Mouse (Mus musculus) left cerebral cortex, postnatal 25 days (tissue): ENCODE data around the gene Scaper. TPM values are rescaled to one million over a fixed set of nuclear protein-coding genes. Genes with fewer than 3 reads are reported as not detected.

Experiments
- total RNA-seq, 2 experiments: library from RNA; stranded (reverse); gene quantifications; 2 replicates each; pipeline ENCODE4 v1.2.3; 2021

Gene Scaper
- total RNA-seq, 2 experiments from 2014 or later = 30.1 to 30.9 TPM

Other genes with a start within 250 kb of the Scaper start
- not detected for gene 4930563M21Rik, start 72.4 kb upstream of the Scaper start, total RNA-seq
- gene Rcn2, start 103.7 kb upstream of the Scaper start, total RNA-seq = 100 to 1,000 TPM; 109 to 112 TPM
- gene Pstpip1, start 151.8 kb upstream of the Scaper start, total RNA-seq = 1 to 10 TPM; 2.7 to 3.1 TPM
- gene Tspan3, start 227.4 kb upstream of the Scaper start, total RNA-seq = 100 to 1,000 TPM; 377 to 393 TPM